Mouse (Mus musculus) T-cell, adult 2 months (primary cell): ENCODE measurements around the gene Clic6.

Experiments
- DNase-seq: peaks from one replicate; pipeline ENCODE4 v3.0.0; 2022; ENCODE audit warnings: low spot score

Clic6 gene

DNA sequence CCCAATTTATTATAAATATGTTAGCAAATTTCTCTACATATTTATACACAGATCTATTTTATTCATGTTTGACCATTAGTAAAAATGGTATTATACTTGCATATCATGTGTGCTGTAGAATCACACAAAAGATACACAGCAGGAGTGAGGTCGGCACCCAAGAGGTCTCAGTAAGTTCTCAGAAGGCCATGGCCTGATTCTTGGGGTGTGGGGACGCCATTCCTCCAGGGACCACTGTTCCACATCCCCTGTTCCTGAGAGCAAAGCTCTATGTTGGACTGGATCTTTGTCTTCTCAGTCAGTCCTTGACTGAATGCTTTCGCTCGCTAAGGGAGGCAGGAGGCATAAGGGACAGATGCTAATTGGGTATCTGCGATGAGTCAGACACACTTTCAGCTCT is at the start of gene Clic6:
Clic6 (plus strand) TSS at position 301 of the 400 bp plus-strand sequence.
- DNase-seq = no peak

DNA sequence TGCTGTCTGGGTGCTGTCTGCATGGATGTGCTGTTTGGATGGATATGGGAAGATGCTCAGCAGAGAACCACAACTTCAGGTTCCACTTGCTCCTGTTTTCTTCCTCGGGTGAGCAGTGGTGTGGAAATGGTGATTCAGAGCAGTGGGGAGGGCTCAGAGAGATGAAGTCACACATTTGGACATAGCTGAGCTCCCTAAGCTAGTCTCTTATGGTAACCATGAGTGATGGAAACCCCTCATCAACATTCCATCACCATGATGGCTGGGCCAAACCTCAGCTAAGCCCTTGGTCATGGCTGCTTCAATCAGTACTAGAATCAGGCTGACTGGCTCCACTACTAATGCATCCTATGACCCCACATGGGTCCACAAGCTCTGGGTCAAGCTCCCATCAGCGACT is 45.8 kb upstream of the Clic6 start:
- no peak for DNase-seq

DNA sequence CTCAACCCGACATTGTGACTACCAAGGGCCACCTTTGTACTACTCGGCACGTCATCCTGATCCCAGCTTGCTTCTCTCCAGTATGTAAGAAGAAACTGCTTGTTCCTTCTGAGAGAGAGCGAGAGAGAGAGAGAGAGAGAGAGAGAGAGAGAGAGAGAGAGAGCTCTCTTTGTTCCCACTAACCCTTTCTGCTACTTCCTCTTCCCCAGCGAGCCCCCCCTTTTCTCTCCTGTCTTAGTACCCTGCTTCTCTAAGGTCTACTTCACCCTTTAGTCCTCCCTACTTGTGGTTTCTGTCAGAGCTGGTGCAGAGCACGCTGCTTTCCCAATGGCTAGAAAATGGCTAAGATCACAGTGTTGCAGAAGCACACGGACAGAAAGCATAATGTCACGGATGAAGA is 45.3 kb upstream of the Clic6 start:
- no peak for DNase-seq

DNA sequence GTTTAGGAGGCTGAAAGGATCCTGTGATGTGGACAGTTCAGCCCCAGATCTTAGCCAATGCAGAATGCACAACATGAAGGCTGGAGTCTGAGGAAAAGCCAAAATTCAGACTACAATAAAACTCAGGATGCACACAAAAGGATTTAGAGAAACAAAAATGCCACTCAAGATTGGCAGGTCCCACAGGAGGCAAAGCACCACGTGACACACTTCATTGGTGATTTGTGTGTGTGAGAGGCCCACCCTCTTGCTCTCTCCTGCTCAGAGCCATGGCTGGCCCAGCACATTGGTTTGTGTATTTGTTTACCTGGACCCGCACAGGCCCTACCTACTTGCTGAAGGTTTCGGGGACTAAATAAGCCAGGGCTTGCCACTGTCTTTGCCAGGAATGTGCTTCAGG is 44.3 kb upstream of the Clic6 start:
- DNase-seq = no peak

DNA sequence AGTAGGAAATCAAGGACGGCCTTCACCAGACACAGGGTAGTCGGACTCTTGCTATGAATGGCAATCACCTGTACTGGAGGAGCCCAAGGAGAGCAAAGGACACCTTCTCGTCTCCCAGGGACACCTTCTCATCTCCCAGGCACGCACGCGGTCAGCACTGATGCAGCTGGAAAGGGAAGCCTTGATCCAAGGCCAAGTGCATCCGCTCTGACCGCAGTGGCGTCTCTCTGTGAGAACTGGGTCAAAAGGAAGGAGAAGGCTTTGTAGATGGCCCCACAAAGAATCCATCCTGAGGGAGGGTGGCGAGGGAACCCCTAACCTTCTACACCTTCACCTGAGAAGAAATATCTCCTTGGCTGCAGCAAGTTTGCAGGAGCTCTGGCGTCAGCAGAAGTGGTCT is 43.4 kb upstream of the Clic6 start:
- no peak for DNase-seq

DNA sequence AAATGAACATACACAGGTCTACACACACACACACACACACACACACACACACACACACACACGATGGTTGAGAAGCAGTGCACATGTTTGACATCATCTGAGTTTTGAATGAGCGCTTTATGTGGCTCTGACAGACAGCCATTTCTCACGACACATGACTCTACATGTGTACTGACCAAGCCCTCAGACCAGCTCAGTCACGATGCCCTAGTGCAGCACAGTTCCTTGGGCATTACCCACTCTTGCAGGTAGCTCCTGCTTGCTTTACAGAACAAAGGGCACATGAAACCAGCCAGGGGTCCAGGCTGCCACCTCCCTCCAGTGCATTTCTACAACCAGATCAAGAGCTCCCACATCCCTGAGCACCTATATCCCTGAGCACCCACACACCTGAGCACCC is 42.6 kb upstream of the Clic6 start:
- DNase-seq = no peak

DNA sequence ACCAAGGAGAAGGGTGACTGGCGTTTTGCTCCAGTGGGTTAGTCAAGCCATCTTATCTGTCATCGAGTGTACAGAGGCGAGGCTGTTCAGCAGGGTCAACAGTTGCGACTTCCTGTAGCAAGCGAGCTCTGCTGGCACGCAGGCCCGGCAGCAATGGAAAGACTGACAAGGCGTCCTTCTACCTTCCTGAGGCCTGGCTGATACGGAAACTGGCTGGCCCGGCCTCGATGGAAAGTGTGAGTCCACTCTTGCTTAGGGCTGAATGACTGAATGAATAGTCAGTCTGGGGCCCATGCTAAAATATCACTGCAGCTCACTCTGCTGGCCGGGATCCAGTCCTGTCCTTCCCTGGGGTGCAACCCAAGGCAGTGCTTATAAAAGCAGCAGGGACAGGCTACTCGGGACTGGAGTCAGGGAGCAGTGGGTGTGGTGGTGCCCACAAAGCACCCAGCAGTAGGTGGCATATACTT is 41.9 kb upstream of the Clic6 start:
- DNase-seq = no peak

DNA sequence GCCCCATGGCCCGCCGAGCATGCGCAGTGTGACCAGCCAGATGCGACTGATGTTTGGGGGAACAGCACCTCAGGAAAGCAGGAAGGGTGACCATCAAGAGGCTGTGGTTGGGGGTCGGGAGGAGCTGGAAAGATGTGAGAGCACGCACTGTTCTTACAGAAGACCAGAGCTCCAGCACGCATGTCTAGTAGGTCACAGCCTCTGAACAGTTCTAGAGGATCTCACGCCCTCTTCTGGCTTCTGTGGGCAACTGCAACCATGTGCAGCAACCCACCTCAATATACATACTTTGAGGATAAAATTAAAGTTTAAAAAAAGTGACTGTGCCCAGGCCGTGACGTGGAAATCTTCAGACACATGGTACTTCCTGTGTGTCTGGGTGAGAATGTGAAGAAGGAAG is 40.2 kb upstream of the Clic6 start:
- DNase-seq = no peak

DNA sequence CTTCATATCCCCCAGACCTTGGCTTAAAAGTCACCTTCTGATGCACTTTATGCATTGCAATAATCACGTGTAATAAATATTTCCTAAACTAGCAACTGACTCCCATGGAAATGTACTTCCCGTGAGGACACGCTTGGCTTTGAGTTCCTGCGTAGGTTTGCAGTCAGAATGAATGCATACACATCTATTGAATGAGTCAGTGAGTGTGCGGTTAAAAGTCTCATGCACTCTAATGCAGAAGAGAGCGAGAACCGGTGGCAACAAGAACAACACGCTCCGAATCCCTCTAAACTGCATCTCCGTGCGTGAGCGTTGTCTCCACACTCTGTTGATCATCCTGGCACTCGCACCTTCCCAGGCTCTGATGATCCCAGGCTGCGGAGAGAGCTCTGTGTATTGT is 36.5 kb upstream of the Clic6 start:
- DNase-seq = no peak

DNA sequence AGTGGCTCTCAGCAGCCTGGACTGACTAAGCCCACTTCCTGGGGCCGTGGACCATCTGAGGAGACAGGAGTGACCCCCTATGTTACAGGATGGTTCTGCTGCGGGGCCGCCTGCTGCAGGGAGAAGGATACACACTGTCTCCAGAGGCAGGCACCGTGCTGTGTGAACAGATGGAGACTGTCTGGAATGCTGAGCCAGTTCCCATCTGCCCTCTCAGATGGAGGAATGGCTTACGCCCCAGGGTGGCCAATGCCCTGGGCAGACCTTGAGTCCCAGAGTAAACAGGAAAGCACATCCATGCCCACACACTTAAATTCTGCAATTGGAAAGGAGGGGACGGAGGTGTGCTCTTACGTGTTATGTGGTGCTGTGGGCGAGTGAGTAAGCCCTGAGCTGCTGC is 35.2 kb upstream of the Clic6 start:
- no peak for DNase-seq

DNA sequence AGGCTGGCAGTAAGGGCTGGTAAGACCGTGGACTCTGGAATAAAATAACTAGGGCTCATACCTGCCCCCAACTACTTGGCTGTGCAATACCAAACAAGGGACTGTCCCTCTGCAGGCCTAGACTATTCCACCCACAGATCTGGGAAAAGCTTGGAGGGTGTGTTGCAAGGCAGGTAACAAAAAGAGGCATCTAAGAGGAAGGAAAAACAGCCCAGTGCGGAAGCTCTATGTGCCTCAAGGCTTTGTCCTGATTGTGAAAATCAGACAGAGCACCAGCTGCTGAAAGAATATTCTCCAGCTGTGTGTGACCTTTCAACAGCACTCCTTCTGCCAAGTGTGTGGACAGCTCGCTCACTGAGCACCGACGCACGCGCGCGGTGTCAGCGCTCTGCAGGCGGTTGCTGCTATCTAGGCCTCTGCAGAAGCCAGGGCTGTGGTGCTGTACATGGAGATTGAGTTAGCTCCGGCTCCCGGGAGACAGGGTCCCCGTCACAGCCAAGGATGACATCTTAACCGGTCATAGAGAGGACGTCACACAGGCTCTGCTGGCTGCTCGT is 33.9 kb upstream of the Clic6 start:
- DNase-seq = no peak

DNA sequence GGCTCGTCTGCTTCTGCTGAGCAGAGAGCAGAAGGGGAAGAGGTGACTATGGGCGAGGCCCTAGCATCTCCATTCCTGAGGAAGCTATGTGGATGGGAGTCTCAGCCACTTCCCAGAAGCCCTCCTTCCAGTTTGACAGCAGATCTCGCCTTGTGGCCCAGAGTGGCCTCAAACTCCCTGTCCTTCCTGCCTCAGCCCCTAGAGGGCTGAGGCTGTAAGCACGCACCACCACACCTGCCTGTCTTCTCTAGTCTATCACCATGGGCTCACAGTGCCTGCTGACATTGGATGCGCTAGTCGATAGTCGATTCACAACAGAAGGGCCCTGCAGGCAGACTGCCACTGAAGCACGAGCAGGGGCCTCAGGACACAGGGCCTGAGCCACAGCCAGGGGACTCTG is 32.9 kb upstream of the Clic6 start:
- DNase-seq = no peak

DNA sequence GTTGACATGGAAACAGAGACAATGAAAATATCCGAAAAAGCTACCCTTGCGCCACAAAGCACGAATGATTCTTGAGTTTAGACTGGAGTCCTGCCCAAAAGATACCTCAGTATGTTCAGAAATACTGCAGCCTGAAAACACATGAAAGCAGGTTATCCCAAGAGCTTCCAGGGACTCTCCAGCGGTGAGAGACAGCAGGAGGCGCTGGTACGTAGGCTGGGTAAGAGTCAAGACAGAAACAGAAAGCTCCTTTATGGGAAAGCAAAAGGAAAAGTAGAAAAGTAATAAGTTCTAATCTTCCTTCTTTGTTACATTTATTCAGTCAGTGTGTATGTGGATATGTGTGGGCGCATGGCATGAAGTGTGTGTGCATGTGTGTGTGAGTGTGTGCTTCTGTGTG is 31.5 kb upstream of the Clic6 start:
- no peak for DNase-seq

DNA sequence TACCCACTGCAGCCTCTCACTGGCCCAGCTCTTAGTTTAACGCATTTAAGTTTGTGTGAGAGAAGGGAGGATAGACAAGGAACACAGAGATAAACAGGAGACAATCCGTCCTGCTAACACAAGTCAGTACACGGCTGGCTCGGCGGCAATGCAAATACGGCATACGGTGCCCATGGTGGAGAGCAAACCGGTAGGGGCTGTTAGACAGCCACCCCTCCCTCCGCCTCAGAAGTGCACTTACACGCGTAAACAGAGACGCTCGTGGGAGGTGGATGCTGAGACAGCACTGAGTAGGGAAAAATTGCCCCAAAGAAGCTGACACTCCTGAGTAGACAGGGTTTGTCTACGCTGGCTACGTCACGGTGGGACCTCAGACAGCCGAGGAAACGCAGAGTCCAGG is 31.0 kb upstream of the Clic6 start:
- no peak for DNase-seq

DNA sequence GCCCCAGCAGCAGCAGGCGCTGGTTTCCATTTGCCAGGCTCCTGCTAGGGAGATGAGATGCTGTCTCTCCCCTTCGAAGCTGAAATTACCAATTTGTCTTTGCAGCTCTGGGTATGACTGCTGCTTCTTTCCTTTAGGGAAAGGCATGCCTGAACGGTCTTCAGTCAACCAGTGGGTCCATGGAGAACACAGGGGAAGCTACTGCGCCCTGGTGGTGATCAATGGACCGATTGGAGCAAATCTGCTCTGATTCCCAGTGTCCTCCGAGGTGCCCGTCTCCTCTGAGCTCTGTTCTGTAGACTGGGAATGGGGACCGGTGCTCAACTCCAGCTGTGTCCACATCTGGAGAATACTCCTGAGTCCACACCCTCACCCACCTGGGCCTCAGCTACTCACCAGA is 30.0 kb upstream of the Clic6 start:
- no peak for DNase-seq

DNA sequence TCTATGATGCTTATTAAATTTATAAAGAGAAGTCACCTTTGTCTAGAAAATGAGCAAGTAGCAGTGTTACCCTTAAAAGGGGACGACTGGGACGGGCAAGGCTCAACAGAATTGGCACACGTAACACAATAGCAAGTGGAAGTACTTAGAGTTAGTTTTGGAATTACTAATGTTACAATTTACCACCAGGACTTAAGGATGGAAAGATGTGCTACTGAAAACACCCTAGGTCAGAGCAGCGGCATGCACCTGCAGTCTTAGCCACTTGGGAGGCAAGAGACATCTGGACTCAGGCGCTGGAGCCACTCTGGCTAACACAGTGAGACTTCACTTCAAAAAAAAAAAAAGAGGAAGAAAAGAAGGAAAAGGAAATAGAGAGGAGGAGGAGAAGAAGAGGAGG is 29.6 kb upstream of the Clic6 start:
- DNase-seq = no peak

DNA sequence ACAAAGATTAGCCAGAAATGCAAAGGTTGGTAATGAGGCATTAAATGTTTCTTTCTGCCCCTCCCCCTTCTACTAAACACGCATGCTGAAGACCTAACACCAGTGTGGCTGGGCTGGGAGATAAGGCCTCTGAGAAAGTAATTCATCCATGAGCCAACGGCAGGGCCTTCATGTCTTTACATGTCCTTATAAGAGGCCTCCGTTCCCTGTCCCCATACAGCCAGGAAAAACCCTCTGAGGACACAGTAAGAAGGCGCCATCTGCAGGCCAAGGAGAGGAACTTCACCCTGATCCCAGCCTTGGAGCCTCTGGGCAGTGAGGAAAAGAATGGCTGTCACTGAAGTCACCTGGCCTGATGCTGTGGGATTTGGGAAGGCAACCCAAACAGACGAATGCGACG is 27.9 kb upstream of the Clic6 start:
- DNase-seq = no peak

DNA sequence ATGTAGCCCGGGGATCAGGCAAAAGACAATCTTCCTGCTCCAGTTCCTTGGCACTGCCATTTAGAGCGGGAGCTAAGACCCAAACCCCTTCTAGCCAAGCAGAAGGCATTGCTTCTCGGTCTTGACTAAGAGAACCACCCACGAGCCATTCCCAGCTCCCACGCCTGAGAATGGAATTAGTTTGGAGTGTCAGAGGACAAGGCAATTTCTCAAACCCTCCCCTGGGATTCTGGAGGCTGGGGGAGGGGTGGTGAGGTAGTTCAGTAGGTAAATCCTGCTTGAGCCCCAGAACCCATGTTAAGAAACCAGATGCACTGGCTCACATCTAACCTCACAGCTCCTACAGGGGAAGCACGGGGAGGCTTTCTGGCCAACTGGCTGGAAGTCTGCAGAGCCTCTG is 24.1 kb upstream of the Clic6 start:
- DNase-seq = no peak

DNA sequence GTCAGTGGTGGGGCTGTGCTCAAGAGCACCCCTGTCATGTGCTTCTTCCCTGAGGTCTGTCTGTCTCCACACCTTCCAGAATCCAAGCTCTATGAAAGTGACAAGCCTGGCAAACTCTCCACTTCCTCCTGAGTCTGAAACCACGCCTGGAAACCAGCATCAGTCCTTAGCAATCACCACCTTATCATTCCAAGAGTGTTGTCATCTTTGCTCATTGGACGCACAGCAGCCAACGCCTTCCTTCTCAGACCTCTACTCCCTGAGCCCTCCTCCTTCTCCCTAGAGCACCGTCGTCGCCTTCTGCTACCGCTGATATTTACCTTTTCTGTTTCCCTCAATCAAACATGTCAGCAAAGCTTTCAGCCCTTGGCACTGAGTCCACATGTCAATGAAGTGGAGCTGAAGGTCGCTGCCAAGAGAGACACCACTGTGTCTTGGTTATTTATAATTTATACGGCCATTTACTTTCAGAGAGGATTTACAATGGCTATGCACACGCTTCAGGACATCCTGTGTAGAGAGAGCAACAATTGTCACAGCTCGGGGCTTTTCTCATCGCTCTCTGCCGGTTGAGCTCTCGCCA is 21.1 kb upstream of the Clic6 start:
- no peak for DNase-seq

DNA sequence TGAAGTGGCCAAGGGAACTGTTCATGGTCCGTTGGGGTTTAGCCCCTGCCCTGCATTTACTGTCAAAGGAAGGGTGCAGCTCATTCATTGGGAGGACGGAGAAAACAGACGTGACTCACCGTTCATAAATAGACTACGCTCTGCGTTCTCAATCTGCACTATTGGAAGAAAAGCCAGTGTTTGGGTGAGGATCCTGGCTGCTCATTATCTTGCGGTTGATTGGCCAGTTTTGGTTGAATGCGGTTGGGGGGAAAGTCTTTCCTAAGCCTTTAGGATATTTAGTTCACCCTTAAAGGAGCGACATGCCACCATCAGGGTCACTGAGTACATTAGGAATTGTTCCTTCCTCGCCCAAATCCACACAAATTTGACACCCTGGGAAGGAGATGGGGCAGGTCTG is 20.3 kb upstream of the Clic6 start:
- DNase-seq = no peak

DNA sequence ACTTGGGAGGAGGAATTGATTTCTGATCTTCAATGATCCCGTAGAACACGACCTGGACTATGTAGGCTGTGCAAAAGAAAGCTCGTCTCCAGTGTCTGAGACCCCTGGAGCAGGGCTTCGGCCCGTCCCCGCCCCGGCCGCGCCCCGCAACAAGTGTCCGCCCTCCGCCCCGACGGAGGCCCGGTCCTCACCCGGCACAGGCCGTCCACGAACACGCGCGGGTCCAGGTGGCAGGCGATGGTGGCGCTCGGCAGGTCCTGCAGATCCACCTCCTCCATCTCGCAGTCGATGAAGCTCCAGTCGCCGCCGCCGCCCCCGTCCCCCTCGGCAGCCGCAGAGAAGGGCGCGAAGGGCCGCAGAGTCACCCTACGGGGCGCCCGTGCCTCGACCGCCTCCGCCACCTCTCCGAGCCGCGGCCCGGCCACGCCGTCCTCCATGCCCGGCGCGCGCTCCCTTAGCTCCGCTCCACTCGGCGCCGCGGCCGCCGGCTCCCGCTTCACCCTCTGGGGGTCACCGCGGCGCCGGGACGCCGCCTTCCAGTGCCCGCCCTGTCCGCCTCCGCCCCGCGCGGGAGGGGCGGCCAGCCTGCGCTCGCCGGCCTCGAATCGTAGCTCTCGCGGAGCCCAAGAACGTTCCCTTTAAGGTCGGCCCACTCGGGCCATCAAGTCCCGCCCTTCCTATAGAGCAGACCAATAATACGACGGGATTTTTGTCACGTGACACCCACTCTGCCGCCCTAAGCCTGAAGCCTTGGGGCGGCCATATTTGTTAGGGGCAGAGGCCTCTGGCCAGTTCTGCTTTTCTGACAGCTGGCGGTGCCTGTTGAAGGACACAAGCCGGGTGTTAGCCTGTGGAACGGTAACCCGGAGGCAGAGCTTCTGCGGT is 19.7 kb upstream of the Clic6 start:
- peak; percentile 95 for DNase-seq

DNA sequence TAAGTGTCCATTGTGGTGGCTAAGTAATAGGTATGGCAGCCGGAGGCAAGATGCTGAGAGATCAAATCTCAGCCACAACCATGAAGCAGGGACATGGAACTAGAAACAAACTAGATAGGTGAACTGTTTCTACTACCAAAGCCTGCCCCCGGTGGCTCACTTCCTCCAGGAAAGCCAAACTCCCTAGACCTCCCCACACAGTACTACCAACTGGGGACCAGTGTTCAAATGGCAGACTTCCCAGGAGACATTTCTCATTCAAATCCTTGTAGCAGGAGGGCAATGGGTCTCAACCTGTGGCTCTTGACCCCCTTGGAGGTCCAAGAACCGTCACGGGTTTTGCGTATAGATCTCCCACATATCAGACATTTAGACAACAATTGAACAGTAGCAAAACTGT is 18.5 kb upstream of the Clic6 start:
- DNase-seq = no peak

DNA sequence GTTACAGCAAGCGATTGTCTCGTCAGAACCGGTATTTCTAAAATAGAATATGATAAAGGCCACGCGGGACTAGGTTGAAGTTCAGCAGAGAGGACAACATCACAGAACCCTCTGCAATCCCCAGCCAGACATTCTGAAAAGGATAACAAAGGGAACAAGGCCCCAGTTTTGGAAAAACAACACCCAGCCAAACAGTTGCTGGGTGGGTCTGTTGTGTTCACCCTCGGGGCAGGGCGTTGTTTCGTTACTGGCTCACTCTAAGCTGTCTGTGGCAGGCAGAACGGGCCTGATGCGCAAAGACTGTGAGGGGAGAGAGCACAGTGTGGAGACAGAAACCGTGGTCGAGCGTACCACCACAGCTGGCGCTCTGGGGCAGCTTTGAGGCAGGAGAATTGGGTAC is 17.1 kb upstream of the Clic6 start:
- no peak for DNase-seq

DNA sequence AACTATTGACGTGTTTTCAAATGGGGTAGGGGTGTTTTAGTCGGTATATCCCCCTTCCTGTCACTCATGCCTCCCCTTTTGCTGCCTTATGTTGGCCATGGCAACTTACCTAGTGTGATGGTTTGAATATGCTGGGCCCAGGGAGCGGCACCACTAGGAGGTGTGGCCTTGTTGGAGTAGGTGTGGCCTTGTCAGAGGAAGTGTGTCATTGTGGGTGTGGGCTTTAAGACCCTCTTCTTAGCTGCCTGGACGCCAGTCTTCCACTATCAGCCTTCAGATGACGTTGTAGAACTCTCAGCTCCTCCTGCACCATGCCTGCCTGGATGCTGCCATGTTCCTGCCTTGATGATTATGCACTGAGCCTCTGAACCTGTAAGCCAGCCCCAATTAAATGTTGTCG is 14.8 kb upstream of the Clic6 start, which contains the start of gene Rcan1:
Rcan1 (minus strand) TSS at position 162 of the 400 bp plus-strand sequence.
- no peak for DNase-seq
